Mouse (Mus musculus) inflammation-experienced regulatory T-cells (primary cell): ENCODE data around the gene Olfr868. TPM values are rescaled to one million over a fixed set of nuclear protein-coding genes. Genes with fewer than 3 reads are reported as not detected.

ENCODE experiments used
- polyA plus RNA-seq, 2 experiments: library from polyadenylated mRNA; unstranded; fragments of 100-300 nt; shearing (Covaris generic); gene quantifications; one replicate each; pipeline ENCODE4 v1.2.1; 2017

Gene Olfr868
- under 1 TPM in 1 of 2 experiments, not detected in 1; 0.69 TPM for polyA plus RNA-seq

GRCm38 (mm10) chr9:20098326-20098725 lies at the start of gene Olfr868:
Gene Olfr868 (plus strand): TSS chr9:20098626.

GRCm38 (mm10) chr9:20057462-20057861 lies 41.0 kb upstream of the Olfr868 start, which contains the start of gene Olfr867:
Gene Olfr867 (minus strand): TSS chr9:20057562.

GRCm38 (mm10) chr9:20128709-20129108 lies 30.3 kb downstream of the Olfr868 start, which contains the start of gene Olfr869:
Gene Olfr869 (plus strand): TSS chr9:20129009.

Other genes with a start within 250 kb of the Olfr868 start
- 1 to 10 TPM in 1 of 2 experiments, not detected in 1; 1.5 TPM for gene Olfr860, start 248.9 kb upstream of the Olfr868 start, polyA plus RNA-seq
- under 1 TPM in 1 of 2 experiments, not detected in 1; 0.91 TPM for gene Olfr862, start 210.6 kb upstream of the Olfr868 start, polyA plus RNA-seq
- gene Olfr77, start 181.8 kb upstream of the Olfr868 start, polyA plus RNA-seq = under 1 TPM; 0.74 to 0.84 TPM
- not detected for gene Olfr866, start 70.6 kb upstream of the Olfr868 start, polyA plus RNA-seq
- under 1 TPM in 1 of 2 experiments, not detected in 1; 0.11 TPM for gene Olfr867, start 41.1 kb upstream of the Olfr868 start, polyA plus RNA-seq
- under 1 TPM in 1 of 2 experiments, not detected in 1; 0.17 TPM for gene Olfr869, start 30.4 kb downstream of the Olfr868 start, polyA plus RNA-seq
- gene Olfr870, start 75.4 kb downstream of the Olfr868 start, polyA plus RNA-seq = under 1 TPM; 0.04 to 0.09 TPM
- gene Olfr871, start 113.6 kb downstream of the Olfr868 start, polyA plus RNA-seq = not detected
- 1 to 10 TPM in 1 of 2 experiments, not detected in 1; 1.1 TPM for gene Olfr872, start 138.5 kb downstream of the Olfr868 start, polyA plus RNA-seq
- gene Olfr39, start 183.7 kb downstream of the Olfr868 start, polyA plus RNA-seq = 1 to 10 TPM in 1 of 2 experiments, under 1 TPM in 1; 0.40 to 6.5 TPM
- gene Olfr873, start 199.9 kb downstream of the Olfr868 start, polyA plus RNA-seq = not detected
- 1 to 10 TPM in 1 of 2 experiments, under 1 TPM in 1; 0.11 to 1.5 TPM for gene Olfr18, start 237.5 kb downstream of the Olfr868 start, polyA plus RNA-seq